Mouse (Mus musculus) neural tube, embryonic 13.5 days (tissue): ENCODE measurements at regions not wholly inside any gene's neighbourhood (a gene's known extent, or its start where the extent isn't known, plus 50 kb on each side); places are given as distances from the start of the nearest gene placed in this dataset.

Experiments
- ATAC-seq: fragments of 200-750 bp; cut with Nextera tagmentation; 2 replicates; pipeline ENCODE4 v1.8.0; 2017; ENCODE audit warnings: low read depth, mild to moderate bottlenecking, moderate TSS enrichment, moderate library complexity
- H3K27ac ChIP-seq: fragments of 300-500 bp; sonication (generic); replicated peaks from 2 replicates; pipeline ENCODE4 v1.5.1; 2015; ENCODE audit warnings: moderate library complexity, mild to moderate bottlenecking, inconsistent platforms
- H3K27me3 ChIP-seq: fragments of 300-500 bp; sonication (generic); 2 replicates; pipeline ENCODE4 v1.6.1; 2015; ENCODE audit warnings: mild to moderate bottlenecking, inconsistent platforms
- H3K36me3 ChIP-seq: fragments of 300-500 bp; sonication (generic); 2 replicates; pipeline ENCODE4 v1.6.1; 2015; ENCODE audit warnings: mild to moderate bottlenecking, inconsistent platforms
- H3K4me1 ChIP-seq: fragments of 300-500 bp; sonication (generic); replicated peaks from 2 replicates; pipeline ENCODE4 v1.6.1; 2015; ENCODE audit warnings: inconsistent platforms
- H3K4me2 ChIP-seq: fragments of 300-500 bp; sonication (generic); 2 replicates; pipeline ENCODE4 v1.6.1; 2015; ENCODE audit warnings: inconsistent platforms, mild to moderate bottlenecking, moderate library complexity
- H3K4me3 ChIP-seq: fragments of 300-500 bp; sonication (generic); 2 replicates; pipeline ENCODE4 v1.5.1; 2015; ENCODE audit warnings: mild to moderate bottlenecking, inconsistent platforms
- H3K9ac ChIP-seq: fragments of 300-500 bp; sonication (generic); 2 replicates; pipeline ENCODE4 v1.6.1; 2015; ENCODE audit warnings: moderate library complexity, mild to moderate bottlenecking, inconsistent platforms
- H3K9me3 ChIP-seq: fragments of 300-500 bp; sonication (generic); 2 replicates; pipeline ENCODE4 v1.6.1; 2016; ENCODE audit warnings: inconsistent platforms
- WGBS: fragments of 180-500 bp; shearing (Covaris S2); methylation state at CpG from one replicate; pipeline ENCODE4 v1.1.7; 2015; 5-methylcytosine and 5-hydroxymethylcytosine counted together

DNA sequence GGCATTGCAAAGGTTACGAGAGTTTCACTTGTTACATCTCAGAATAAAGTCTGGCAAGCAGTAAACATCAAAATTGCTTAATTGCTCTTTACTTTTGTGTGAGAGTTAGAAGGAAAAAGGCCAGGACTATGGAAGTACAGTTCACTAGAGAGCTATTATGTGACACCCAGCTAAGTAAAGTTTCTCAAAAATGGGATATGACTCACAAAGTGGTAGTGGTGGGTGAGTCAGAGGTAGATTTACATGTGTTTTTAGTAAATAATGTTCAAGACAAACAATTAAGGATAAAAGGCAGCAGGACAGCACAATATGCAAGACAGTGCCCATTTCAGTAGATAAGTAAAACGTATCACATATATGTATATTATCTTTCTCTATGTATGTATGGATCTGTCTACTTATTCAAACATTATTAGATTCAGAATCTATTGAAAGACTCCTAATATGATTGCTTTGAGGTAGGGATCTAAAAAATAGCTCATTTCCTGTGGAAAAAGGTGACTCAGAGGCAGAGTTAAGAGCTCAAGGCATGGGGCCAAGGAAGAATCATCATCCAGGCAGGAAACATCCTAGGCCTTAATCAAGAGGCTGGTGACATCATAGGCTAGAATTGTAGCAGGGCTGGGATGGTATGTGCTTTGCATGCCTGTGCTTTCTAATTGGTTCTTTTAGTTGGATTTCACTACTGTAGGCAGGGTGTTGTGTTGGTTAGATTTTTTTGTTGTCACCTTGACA, 211.2 kb downstream of the C1d start:
- Histone ChIP-seq H3K9me3 (no peaks in the 10 kb centered on the region), H3K36me3 (no peaks in the 10 kb centered on the region), H3K4me1 (no peaks in the 10 kb centered on the region), H3K9ac (no peak overlapping the region), H3K4me3 (no peak overlapping the region), H3K27me3 (no peaks in the 10 kb centered on the region), H3K27ac (no peak overlapping the region), H3K4me2 (no peak overlapping the region)
- 92% methylated on average over 2 of the region's 2 CpGs for WGBS
- no peak for ATAC-seq

DNA sequence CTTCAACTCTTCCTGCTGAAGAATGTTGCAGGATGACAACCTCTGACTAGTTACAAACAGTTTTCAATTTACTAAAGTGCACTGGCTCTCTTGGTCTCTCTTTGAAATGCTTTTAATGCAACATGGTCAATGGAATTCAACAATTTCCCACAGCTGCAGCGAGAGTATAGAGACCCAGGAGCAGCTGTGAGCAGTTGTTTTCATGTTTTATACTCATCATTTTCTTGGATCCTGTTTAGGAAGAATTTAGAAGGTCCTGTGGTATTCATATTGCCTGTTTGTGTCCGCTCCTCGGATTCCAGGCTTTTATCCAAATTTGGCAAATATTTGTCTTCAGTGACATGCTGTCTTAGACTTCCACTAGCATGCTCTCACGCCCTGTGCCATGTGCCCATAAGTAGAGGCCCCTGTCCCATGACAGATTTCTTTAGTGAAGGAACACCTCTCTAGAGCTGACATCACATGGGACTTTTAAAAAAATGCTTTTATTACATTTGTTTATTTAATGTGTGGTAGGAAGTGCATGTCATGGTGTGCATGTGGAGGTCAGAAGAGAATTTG, 224.1 kb downstream of the C1d start:
- no peak overlapping the region for H3K4me3 ChIP-seq
- whole genome bisulfite sequencing = 83% methylated on average over 4 of the region's 4 CpGs
- H3K27ac ChIP-seq = no peak overlapping the region
- no peaks in the 10 kb centered on the region for H3K4me1 ChIP-seq
- ATAC-seq = no peak
- no peaks in the 10 kb centered on the region for H3K9me3 ChIP-seq
- H3K27me3 ChIP-seq = no peaks in the 10 kb centered on the region
- H3K4me2 ChIP-seq = no peak overlapping the region
- H3K36me3 ChIP-seq = no peaks in the 10 kb centered on the region
- H3K9ac ChIP-seq = no peak overlapping the region

DNA sequence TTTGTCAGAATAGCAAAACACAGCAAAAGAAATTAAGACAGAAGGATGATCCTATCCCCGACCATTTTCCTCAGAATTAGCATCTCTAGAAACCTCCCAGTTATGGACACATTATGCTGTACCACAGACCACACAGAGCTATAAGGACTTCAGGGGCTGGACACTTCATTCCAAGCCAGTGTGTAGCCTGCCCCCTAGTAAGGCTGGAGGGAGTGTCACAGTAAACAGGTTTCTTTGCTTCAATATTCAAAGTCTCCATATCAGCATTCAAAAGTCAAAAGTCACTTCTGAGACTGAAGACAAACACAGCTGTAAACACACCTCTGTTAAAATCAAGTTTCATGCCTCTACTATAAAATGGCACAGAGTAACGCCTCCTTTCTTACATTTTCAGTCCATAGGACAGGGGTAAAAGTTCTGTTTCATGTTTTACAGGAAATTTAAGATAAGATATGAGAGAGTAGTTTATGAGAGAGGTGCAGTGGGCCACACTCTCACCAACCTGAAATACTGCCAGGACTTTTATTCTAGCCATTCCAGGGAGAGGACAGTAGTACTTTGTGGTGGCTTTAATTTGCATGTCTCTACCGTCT, 226.6 kb downstream of the C1d start:
- no peak for ATAC-seq
- Histone ChIP-seq H3K9me3 (no peaks in the 10 kb centered on the region), H3K36me3 (no peaks in the 10 kb centered on the region), H3K4me2 (no peak overlapping the region), H3K27ac (no peak overlapping the region), H3K4me3 (no peak overlapping the region), H3K27me3 (no peaks in the 10 kb centered on the region), H3K4me1 (no peaks in the 10 kb centered on the region), H3K9ac (no peak overlapping the region)
- 70% methylated on average over 3 of the region's 3 CpGs for WGBS

DNA sequence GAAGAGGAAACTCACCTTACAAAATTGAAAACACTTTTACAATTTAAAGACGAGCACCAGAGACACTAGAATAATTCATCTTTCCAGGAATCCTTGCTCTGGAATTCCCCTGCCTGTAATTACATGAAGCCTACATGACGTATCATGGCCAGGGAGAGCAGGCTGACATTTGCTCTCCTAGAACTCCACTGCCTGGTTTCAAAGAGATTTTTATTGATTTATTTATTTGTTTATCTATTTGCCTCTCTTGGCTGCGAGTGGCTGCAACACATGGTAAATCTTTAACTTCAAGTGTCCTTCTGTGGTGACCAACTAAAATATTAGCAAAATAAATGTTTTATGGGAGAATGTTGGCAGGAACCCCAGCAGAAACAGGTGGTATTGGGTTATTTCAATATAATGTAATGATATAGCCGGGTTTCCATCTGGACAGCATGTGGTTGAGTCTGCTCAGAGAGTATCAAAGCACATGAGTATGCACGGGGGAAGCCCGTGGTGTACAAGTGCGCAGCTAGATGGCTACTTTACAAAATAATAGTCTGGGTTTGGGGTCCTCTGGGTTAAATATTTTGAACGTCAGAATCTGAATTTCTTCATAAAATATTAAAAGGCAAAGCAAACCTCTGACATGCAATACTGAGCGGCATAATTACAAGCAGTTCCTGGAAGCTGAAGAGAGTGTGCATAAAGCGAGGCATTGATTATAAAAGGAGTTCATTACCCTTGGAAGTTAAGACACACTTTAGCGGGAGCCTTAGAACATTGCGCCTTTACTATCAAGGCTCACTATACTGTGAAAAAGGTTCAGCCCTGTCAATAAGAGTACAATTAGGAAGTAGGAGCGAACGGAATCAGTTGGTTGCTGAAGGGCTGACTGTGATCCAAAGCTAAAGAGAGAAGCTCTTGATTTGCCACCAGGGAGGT, 244.0 kb downstream of the C1d start:
- Histone ChIP-seq H3K36me3 (no peaks in the 10 kb centered on the region), H3K4me2 (no peak overlapping the region), H3K4me1 (no peaks in the 10 kb centered on the region), H3K27me3 (no peaks in the 10 kb centered on the region), H3K4me3 (no peak overlapping the region), H3K27ac (no peak overlapping the region), H3K9me3 (no peaks in the 10 kb centered on the region), H3K9ac (no peak overlapping the region)
- WGBS = 68% methylated on average over 14 of the region's 14 CpGs
- peak; percentile 74 for ATAC-seq

DNA sequence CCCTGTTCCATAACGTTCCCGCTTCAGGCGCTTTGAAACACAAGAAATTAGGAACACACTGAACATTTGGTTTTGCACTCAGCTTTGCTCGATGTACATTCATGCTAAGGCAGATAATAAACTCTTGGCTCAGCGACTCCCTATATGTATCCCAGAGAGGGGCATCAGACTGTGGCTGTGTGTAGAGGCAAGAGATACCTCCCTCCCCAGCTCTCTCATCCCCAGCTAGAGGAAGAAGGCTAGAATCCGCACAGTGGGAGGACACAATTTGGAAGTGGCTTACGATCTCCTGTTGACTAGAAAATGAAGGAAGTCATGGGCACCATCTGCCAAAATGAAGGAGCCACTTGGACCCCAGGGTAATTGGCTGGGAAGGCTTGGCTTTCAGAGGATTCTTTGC, 244.7 kb downstream of the C1d start:
- Histone ChIP-seq H3K27ac (no peak overlapping the region), H3K4me3 (no peak overlapping the region), H3K4me2 (no peak overlapping the region), H3K4me1 (no peaks in the 10 kb centered on the region), H3K9ac (no peak overlapping the region), H3K9me3 (no peaks in the 10 kb centered on the region), H3K27me3 (no peaks in the 10 kb centered on the region), H3K36me3 (no peaks in the 10 kb centered on the region)
- 89% methylated on average over 7 of the region's 7 CpGs for WGBS
- no peak for ATAC-seq

DNA sequence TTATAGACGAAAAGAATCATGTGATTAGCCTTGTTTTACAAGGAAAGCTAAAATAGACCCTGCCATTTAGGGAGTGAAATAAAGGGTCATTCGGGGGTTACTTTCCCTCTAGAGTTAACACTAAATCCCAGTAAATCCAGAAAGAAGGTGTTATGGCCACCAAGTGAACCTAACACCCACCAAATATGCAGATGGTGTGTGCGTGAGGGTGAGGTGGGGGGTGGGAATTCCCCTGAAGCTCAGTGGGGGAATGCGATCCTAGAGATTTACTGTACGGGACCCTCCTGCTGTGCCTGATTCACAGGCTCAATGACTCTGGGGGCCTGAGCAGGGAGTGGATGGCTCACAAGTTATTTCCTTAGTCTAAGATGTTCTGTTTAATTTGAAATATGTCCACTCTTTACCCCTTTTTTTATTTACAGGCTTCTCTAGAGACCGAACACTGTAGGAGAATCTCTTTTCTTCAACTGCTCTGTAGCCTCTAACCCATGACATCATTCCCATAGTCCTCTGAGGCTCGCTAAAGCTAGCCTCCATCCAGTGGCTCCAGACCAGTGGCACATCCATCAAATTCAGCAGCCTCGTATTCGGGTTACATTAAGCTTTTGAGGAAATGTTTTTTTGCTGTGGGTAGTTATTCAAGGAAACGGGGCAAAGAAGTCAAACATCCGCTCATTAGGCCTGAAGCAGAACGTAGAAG, 265.0 kb downstream of the C1d start:
- Histone ChIP-seq H3K9me3 (no peaks in the 10 kb centered on the region), H3K9ac (no peak overlapping the region), H3K27me3 (no peaks in the 10 kb centered on the region), H3K4me1 (peaks cover 13% of the 10 kb centered on the region; the same call in 1 of the 2 replicates), H3K27ac (no peak overlapping the region), H3K36me3 (no peaks in the 10 kb centered on the region), H3K4me2 (no peak overlapping the region), H3K4me3 (no peak overlapping the region)
- ATAC-seq = no peak
- WGBS = 56% methylated on average over 12 of the region's 12 CpGs

DNA sequence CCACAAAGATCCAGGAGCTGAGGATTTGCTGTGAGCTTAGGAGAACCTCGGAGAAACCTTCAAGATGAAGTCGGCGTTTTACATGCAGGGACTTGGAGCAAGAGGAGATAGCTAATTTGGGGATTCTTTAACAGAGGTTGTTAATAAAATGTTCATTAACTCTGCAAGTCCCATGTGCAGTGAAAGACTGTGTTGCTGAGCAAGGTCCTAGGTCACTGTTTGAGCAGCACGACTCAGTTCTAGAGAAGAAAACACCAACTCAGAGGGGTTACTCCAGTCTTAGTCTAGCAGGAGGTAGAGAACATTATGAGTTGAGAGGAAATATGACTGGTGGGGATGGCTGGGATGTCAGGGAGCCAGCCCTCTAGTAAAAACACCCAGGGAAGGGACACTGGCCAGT, 265.9 kb downstream of the C1d start:
- WGBS = 93% methylated on average over 4 of the region's 4 CpGs
- no peaks in the 10 kb centered on the region for H3K27me3 ChIP-seq
- H3K4me2 ChIP-seq = no peak overlapping the region
- H3K27ac ChIP-seq = no peak overlapping the region
- ATAC-seq = no peak
- H3K9ac ChIP-seq = no peak overlapping the region
- H3K4me3 ChIP-seq = no peak overlapping the region
- no peaks in the 10 kb centered on the region for H3K9me3 ChIP-seq
- H3K4me1 ChIP-seq = peaks cover 13% of the 10 kb centered on the region; the same call in 1 of the 2 replicates
- no peaks in the 10 kb centered on the region for H3K36me3 ChIP-seq

DNA sequence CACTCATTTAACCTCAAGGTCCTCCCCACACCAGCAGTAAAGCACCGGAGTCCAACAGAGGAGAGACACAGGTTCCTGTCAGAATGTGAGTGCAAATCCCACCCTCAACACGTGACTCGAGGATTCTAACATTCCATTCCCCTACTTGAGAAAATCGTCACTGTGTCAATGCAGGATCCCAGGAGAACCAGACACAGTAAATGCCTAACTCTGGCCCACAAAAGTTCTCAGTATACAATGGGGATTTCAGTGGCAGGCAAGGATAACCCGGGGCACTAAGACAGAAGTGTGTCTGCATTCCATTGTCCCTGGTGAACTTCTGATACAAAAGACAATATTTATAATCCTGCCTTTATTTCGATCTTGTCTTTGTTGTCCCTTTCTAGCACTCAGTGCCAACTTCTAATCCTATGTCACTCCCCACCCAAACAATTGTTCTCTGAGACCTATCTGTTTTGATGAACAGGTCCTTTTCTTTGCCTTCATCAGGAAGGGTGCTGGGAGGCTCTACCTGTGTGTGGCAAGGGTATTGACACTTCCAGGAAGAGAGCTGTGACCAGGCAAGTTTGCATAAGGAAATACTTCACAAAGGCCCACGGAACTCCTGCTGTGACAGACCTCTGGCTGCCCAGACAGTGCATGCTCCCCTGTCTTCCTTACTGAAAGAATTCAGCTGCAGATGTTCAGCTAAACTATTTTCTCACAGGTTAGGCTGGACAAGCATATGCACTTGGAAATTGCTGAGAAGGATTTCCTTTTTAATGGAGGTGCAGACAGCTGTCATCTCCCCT, 267.8 kb downstream of the C1d start:
- Histone ChIP-seq H3K4me2 (no peak overlapping the region), H3K4me3 (no peak overlapping the region), H3K4me1 (peaks cover 13% of the 10 kb centered on the region; the same call in 1 of the 2 replicates), H3K27ac (no peak overlapping the region), H3K27me3 (no peaks in the 10 kb centered on the region), H3K36me3 (no peaks in the 10 kb centered on the region), H3K9ac (no peak overlapping the region), H3K9me3 (no peaks in the 10 kb centered on the region)
- ATAC-seq = no peak
- whole genome bisulfite sequencing = 35% methylated on average over 7 of the region's 7 CpGs

DNA sequence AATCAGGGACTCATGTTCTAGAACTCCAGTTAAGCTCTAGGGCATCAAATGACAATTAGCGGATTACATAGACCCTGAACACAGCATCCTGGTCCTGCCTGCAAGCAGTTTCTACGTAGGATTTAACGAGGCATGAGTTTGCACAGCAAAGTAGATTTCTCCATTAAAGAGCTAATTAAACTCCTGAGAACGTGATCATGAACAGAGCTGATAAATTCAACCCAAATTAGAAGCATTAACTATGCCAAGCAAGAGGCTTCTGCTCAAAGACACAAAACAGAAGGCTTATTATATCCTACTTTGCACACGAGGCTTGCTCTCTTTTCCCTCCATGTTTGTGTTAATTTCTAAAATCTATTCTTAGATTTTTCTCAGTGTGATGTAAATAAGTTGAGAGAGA, 269.1 kb downstream of the C1d start:
- Histone ChIP-seq H3K4me1 (peaks cover 13% of the 10 kb centered on the region; the same call in 1 of the 2 replicates), H3K9ac (no peak overlapping the region), H3K36me3 (no peaks in the 10 kb centered on the region), H3K4me2 (no peak overlapping the region), H3K27me3 (no peaks in the 10 kb centered on the region), H3K4me3 (no peak overlapping the region), H3K27ac (no peak overlapping the region), H3K9me3 (no peaks in the 10 kb centered on the region)
- ATAC-seq = no peak
- WGBS = 51% methylated on average over 5 of the region's 5 CpGs

DNA sequence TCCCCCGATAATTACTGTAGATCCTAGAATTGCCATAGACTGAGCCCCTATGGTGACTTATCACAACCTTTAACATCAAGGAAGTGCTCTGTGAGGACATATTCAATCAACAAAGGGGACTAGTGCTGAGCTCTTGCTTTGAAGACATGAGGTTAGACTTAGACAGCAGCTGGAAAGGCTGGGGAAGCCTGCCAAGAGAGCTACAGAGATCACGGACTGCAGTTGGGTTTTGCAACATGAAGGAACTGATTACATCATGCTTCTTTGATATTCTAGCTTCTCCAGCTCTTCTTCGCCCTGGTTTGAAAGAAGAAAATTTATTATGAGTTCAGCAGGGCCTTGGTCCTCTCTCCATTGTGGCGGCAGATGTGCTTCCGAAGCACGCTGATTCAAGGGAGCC, 271.2 kb downstream of the C1d start:
- WGBS = 83% methylated on average over 6 of the region's 6 CpGs

DNA sequence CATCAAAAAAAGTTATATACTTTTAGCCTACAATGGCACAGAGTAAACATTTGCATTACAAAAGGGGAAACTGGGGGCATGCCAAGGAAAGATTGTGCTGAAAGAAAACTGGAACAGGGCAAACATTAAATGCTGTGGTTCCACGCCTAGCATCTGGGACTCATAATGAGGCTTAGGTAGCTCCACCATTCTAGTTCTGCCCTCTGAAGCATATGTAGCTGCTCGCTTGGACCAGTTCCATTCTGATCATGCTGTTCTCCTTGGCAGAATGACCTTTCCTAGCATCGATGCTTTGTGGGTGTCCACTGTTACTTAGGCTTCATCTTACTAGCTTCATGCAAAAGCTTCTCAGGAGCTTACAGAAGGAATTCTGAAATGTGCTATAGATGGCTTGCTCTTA, 276.3 kb downstream of the C1d start:
- H3K4me1 ChIP-seq = no peaks in the 10 kb centered on the region
- no peak for ATAC-seq
- H3K36me3 ChIP-seq = no peaks in the 10 kb centered on the region
- H3K4me3 ChIP-seq = no peak overlapping the region
- WGBS = 76% methylated on average over 3 of the region's 3 CpGs
- no peaks in the 10 kb centered on the region for H3K27me3 ChIP-seq
- no peak overlapping the region for H3K27ac ChIP-seq
- no peaks in the 10 kb centered on the region for H3K9me3 ChIP-seq
- no peak overlapping the region for H3K9ac ChIP-seq
- no peak overlapping the region for H3K4me2 ChIP-seq

More for the DNA sequence above, 271.2 kb downstream of the C1d start:
- no peak for ATAC-seq
- 0 out of 2 replicates have a peak, but pooled peaks cover 4% of the 10 kb centered on the region for H3K4me1 ChIP-seq
- H3K9me3 ChIP-seq = no peaks in the 10 kb centered on the region
- H3K27me3 ChIP-seq = no peaks in the 10 kb centered on the region
- H3K4me2 ChIP-seq = no peak overlapping the region
- H3K9ac ChIP-seq = no peak overlapping the region
- no peak overlapping the region for H3K4me3 ChIP-seq
- H3K27ac ChIP-seq = no peak overlapping the region
- no peaks in the 10 kb centered on the region for H3K36me3 ChIP-seq
